Mouse (Mus musculus) forelimb bud, embryonic 11.5 days (tissue): Measurements from ENCODE around the gene Trim14.

Experiments used
- DNase-seq: peaks from one replicate; pipeline ENCODE4 v3.0.0-alpha.2; 2012; ENCODE audit warnings: low read depth, low spot score

Trim14 gene

GRCm38 (mm10) chr4:46562037-46562436 lies 26.1 kb upstream of the Trim14 start:
- no peak for DNase-seq

DNA sequence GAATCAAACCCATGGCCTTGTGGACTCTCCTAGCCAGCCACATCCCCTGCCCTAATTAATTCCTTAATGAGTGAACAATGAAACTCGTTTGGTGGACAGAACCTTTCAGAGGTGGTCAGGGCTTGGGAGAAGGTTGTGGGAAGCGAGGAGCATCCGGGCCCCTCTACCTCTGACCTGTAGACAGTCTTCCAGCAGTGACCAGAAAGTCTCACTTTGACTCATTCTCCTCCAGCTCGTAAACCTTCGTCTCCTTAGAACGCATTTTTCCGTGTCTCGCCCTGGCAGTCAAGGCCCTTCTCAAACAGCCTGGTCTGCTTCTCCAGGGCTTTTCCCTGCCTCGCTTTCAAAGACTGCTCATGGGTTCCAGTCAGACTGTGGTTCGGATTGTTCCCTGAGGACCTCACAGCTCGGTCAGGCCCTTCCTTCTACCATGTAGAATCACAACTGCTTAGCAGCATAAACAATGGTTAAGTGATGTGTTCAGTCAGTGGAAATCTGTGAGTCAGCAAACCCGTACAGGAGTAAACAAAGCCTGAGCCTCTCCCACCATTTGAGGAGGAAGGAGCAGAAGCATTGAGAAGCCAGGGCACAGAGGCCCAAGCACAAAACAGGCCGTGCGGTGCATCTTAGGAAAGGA lies 24.2 kb upstream of the Trim14 start:
- DNase-seq = no peak

DNA sequence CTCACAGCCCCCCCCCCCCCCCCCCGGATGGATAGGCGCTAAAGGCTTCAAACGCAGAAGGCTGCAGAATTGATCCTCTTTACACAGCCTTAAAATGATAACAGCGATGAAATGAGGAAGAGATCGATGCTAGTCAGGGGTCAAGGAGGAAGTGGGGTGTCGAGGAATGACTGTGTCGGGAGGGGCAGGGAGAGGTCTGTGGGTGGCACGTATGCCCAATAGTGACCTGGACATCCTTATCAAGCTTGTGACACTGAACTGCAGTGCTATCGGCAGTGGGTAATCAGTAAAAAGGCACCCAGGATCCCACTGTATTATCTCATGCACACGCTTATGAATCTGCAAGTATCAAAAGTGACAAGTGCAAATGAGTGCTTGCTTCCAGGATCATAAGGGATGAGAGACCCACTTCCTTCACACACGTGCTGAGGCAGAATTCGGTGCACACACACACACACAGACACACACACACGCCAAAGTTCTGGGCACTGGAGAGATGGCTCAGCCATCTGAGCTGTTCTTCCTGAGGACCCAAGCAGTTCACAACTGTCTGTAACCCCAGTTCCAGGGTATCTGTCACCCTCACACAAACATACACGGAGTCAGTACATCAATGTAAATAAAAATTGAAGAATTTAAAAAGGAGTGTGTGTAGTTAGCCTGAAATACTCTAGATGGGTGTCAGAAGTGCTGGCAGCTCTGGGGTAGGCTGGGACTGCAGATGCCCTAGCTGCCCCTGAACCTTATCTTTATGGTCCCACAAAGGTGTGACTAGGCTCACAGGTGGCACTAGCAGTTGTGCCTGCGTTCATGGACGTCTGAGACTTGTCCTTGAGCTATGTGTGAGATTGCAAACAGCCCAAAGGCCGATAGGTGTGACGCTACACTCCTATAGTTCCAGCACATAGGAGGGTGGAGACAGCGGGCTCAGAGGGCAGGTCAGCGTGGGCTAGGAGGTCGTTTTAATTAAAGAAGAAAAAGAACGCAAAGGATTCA lies 23.0 kb upstream of the Trim14 start:
- no peak for DNase-seq

GRCm38 (mm10) chr4:46556933-46557332 lies 21.0 kb upstream of the Trim14 start:
- no peak for DNase-seq

DNA sequence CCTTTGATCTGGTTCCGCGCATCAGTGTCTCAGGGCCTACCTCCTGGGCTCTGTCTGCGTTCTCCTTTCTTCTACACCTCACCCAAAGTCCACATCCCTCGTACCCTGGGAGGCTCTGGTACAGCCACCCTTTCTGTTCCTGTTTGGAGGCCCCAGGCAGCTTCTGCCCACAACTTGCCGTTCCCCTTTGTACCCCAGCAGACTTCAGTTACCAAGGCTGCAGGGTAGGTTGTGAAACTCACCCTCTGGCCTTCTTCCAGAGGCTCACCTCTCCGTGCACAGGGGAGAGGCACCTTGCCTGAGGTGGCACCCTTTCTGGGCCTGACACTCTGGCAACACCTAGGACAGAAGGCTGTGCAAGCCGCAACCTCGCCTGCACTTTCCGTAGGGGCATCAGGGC lies 19.8 kb upstream of the Trim14 start:
- DNase-seq = no peak

- DNase-seq = no peak
These were observed 18.5 kb upstream of the Trim14 start for GRCm38 (mm10) chr4:46554295-46555069.

DNA sequence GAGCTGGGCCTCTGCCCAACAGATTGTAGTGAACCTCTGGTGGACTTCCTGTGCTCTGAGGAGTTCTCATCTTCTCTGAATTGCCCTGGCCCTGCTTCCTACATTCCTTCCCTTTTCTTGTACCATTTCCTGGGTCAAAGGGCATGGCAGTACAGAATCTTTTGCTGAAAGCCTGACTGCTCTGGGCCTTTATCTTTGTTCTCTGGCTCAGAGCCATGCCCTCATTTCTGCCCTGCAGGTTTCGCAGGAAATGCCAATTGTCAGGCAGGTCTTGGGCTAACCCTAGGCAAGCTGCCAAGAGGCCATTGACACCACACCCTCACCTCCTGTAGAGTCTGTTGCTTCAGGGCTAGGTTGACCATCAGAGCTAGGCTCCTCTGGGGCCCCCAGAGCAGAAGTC lies 17.9 kb upstream of the Trim14 start:
- no peak for DNase-seq

DNA sequence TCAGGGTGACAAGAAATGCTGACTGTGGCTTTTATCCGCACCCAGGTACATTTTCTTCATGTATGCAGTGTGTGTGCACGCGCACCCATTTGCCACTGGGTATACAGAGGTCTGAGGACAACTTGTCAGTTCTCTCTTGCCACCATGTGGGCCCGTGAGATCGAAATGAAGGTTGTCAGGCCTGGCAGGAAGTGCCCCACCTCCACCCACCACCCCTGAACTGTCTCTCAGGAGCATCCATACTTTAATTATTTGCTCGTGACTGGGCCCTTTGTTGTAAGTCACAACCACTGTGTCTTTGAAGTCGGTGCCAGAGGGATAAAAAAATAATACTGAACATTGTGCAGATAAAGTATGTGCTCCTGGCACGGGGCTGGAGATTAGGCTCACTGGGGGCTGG lies 14.5 kb upstream of the Trim14 start:
- no peak for DNase-seq

DNA sequence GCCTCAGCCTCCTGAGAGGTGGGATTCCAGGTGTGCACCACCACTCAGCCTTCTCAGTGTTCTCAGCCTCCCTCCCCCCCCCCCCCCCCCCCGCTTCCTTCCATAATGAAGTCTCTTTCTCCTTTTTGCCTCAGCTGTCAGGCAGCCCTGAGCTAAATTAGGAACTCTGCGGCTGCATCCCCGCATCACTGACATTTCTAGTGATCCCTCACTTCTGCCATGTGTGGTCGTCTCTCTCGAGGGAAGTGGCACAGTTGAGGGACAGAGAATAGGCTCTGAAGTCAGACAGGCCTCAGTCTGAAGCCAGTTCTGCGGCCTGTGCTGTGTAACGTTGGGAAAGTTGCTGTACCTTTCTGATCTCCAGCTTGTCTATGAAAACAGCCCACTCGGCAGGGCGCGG lies 14.0 kb upstream of the Trim14 start:
- no peak for DNase-seq

DNA sequence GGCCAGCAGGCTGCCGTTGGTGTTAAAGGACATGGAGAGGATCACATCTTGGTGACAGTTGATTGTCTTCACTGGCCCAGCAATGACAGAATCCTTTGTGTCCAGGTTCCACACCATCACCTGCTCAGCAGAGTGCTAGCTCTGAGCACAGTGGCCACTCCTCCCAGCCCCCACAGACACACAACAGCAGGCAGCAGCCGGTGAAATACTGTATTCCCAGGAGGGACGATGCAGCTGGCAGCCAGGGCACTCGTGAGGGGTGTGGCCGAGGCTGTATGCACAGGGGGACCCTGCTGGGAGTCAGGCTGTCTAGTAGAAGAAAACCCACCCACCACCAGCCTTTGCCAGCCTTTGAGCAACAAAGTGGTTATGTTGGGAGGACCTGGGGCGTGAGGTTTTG lies 10.8 kb upstream of the Trim14 start:
- DNase-seq = no peak

GRCm38 (mm10) chr4:46545498-46545897 lies 9.6 kb upstream of the Trim14 start:
- DNase-seq = no peak

GRCm38 (mm10) chr4:46544313-46544712 lies 8.4 kb upstream of the Trim14 start:
- no peak for DNase-seq

DNA sequence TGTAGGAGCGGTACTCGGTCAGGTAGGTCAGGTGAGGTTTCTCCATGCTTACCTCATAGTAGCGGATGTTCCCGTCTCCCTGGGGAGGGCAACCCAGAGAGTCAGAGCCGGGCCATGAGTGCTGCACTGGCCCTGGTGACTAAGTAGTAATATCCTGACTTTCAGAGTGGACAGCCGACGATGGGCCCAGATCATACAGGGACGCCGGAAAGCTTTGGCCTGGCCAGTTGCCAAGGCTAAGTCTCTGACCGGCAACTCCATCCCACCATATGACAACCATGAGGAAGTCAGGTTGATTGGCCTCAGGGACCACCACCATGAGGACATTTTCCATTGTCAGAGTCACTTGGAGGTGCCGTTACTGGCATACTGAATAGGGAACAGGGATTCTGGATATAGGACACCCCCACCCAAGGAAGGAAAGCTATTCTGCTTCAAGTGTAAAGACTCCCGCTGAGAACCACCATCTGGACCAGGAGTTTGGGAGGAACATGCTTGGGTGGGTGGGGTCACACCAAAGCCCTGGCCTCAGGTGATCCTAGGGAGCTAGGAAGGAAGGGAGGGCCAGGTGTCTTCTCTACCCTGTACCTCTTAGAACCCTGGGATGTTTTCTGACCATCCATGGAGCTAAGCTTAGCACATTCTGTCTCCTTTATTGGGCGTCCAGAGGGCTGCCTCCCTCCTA lies 7.6 kb upstream of the Trim14 start:
- no peak for DNase-seq

DNA sequence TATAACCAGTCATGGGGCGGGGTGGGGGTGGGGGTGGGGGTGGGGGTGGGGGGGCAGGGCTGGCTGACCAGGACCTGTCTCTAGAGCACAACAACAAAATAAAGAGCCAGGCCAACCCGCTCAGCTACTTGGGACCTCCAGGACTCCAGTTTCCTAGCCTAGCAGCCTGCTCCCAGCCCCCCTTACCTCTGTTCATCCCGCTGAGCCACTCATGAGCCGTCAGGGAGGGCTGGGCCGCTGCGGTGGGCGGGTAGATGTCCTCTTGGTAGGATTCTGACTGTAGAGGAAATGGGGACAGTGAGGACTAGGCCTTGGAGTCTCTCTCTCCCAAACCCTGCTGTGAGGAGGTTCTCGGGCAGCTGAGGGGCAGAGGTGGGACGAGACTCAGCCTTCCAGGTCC lies 5.8 kb upstream of the Trim14 start:
- no peak for DNase-seq

DNA sequence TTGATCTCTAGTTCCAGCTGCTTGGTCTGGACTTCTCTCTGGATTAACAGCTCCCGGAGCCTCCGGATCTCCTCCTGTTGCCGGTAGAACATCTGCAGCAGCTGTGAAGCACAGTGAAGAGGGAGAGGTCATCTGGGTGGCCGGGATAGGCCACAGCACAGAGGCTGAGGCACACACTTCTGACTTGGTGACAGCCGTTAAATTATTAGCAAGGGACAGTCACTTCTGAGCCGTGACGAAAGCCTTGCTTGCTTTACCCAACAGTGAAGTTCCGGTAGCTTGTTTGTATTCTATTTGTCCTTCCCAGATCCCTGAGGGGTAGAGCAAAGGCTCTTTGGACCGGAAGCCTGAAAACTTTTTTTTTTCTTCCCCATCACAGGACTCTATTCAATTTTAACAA lies 3.2 kb upstream of the Trim14 start:
- no peak for DNase-seq

GRCm38 (mm10) chr4:46535094-46535830 lies 679 bp downstream of the Trim14 start:
- DNase-seq = no peak

GRCm38 (mm10) chr4:46533934-46534720 lies 1.8 kb downstream of the Trim14 start:
- DNase-seq = no peak

DNA sequence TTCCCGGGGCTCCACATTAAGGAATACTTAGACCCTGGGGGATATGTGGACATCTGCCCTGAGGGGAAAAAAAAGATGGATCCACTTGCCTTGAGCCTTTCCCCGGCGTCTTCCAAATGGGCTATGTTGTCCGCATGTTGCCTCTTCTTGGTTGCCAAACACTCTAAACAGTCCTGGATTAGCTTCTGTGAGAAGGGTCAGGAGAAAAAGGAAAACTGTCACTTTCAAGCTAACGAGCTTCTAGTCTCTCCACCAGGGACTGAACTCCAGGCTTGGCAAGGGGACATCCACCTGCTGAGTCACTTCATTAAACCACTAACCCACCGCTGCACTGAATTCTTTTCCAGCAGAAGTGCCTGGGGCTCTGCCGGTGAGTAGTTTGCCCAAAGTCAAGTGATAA lies 3.0 kb downstream of the Trim14 start:
- no peak for DNase-seq

DNA sequence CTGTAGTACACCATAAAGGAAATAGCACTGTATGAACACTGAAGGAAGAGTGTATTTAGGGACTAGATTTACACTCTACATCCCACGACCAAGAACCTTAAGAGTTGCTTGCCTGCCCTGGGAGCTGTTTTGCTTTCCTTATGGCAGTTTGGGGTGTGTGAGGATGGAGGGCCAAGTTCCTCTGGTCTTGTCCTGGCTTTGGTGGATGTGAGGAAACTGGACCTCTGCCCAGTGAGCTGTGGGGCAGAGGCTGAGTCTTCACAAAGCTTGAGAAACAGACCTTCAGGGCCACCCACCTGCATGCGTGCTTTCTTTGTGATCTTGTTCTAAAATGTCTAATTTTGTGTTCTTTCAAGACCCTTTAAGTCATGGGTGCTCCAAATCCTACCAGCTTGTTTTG lies 3.4 kb downstream of the Trim14 start:
- DNase-seq = no peak

DNA sequence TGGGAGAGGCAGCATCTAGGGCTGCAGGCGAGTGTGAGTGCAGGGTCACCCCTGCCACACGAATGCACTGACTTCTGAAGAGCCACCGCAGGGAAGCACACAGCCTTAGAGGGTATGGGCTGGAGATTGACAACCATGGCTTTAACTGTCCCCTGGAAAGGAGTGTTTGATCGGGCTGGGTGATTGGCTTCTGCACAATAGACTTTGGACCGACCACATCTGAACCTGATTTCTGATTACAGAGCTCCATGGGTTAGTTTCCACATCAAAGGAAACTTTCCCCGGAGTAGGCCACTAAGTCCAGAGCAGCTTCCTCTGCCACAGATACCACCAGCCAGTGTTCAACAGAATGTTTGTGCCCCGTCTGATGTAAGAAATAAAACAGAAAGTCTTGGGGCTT lies 6.2 kb downstream of the Trim14 start:
- DNase-seq = no peak
